Mouse (Mus musculus): ENCODE measurements at regions not wholly inside any gene's neighbourhood (a gene's known extent, or its start where the extent isn't known, plus 50 kb on each side); places are given as distances from the start of the nearest gene placed in this dataset.

DNA sequence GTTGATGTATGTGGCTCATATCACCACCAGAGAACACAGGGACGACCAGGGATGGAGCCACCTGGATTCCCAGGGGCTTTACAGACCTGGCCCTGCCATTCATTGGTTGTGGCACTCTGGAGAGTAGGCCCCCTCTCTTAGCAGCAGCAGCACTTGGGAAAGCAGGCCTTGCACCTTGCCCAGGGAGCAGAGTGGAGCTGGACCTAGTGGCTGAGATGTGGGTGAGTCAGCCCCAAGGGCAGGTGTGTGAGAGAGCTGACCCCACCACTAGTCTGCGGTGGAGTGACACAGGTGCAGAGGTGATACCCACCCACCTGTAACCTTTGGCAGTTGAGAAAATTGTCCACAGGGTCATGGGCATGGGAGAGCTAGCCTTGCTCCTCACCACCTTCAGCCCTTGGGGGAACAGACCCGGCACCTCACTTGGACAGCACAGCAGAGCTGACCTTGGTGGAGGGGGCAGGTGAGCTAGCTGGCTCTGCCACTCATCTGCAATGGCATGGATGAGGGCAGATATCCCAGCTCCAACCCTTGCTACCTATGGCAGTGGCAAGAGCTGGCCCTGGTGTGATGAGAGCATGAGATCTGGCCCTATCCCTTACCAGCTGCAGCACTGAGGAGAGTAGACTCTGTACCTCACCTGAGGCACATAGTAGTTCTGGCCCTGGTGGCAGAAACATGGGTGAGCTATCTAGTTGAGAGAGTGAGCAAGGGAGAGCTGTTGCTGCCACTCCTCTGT lies 67.9 kb upstream of the Adgrl3 start:
- H3K79me2 ChIP-seq (ENCODE audit: control insufficient read depth, insufficient read depth) = no peaks in the 10 kb centered on the region
- H3ac ChIP-seq (ENCODE audit: control insufficient read depth, insufficient read length) = no peak overlapping the region
- TF ChIP-seq REST (IDR thresholded peaks at IDR 0.05; ENCODE audit: insufficient read depth, insufficient read length) (no peak), CEBPB (IDR thresholded peaks at IDR 0.05; ENCODE audit: insufficient read depth, poor library complexity, severe bottlenecking) (no peak), USF1 (IDR thresholded peaks at IDR 0.05; ENCODE audit: low read depth) (no peak), TCF3 (IDR thresholded peaks at IDR 0.05; ENCODE audit: insufficient read length, low read depth) (no peak), E2F4 (IDR thresholded peaks at IDR 0.05; ENCODE audit: insufficient read depth) (no peak), TCF12 (IDR thresholded peaks at IDR 0.05; ENCODE audit: insufficient read depth, poor library complexity, severe bottlenecking) (no peak)

GRCm38 (mm10) chr5:80952600-80953218 lies 67.2 kb upstream of the Adgrl3 start:
- Histone ChIP-seq H3K4me3 (no peak overlapping the region), H3K4me2 (ENCODE audit: low read depth) (no peak overlapping the region), H3K27me3 (ENCODE audit: control insufficient read depth, insufficient read depth, insufficient read length) (no peaks in the 10 kb centered on the region), H3K36me3 (ENCODE audit: control insufficient read depth, insufficient read depth) (no peaks in the 10 kb centered on the region), H3K79me2 (ENCODE audit: control insufficient read depth, insufficient read depth) (no peaks in the 10 kb centered on the region), H3ac (ENCODE audit: control insufficient read depth, insufficient read length) (no peak overlapping the region)
- no peak for TF ChIP-seq E2F4 (IDR thresholded peaks at IDR 0.05; ENCODE audit: insufficient read depth)
- no peak for TF ChIP-seq TCF12 (IDR thresholded peaks at IDR 0.05; ENCODE audit: insufficient read depth, poor library complexity, severe bottlenecking)
- TF ChIP-seq USF1 (IDR thresholded peaks at IDR 0.05; ENCODE audit: low read depth) = no peak
- no peak for TF ChIP-seq MYOG (IDR thresholded peaks at IDR 0.05; ENCODE audit: control insufficient read depth in 1 of 3, insufficient read depth in 1 of 3, insufficient read length in 2 of 3, low read depth in 2 of 3)
- no peak for TF ChIP-seq MAX (IDR thresholded peaks at IDR 0.05; ENCODE audit: low read depth)
- TF ChIP-seq POLR2A (IDR thresholded peaks at IDR 0.05; ENCODE audit: insufficient read length, low read depth) = no peak
- TF ChIP-seq TCF3 (IDR thresholded peaks at IDR 0.05; ENCODE audit: insufficient read length, low read depth) = no peak
- no peak for TF ChIP-seq REST (IDR thresholded peaks at IDR 0.05; ENCODE audit: insufficient read depth, insufficient read length)
- TF ChIP-seq POLR2AphosphoS2 (IDR thresholded peaks at IDR 0.05; ENCODE audit: insufficient read length, low read depth) = no peak
- no peak for TF ChIP-seq SRF (IDR thresholded peaks at IDR 0.05; ENCODE audit: control insufficient read depth, insufficient read length, low read depth)
- no peak for TF ChIP-seq CEBPB (IDR thresholded peaks at IDR 0.05; ENCODE audit: insufficient read depth, poor library complexity, severe bottlenecking)
- TF ChIP-seq MYOD1 (IDR thresholded peaks at IDR 0.05; ENCODE audit: control insufficient read depth in 1 of 3, insufficient read length in 2 of 3, low read depth in 2 of 3) = no peak

More for the DNA sequence above, 67.9 kb upstream of the Adgrl3 start:
- Histone ChIP-seq H3K36me3 (ENCODE audit: control insufficient read depth, insufficient read depth) (no peaks in the 10 kb centered on the region), H3K27me3 (ENCODE audit: control insufficient read depth, insufficient read depth, insufficient read length) (no peaks in the 10 kb centered on the region), H3K4me2 (ENCODE audit: low read depth) (no peak overlapping the region), H3K4me3 (no peak overlapping the region)
